Mouse (Mus musculus) heart, adult 11 months (tissue): Measurements from ENCODE around the gene Col15a1.

ENCODE experiments used
- DNase-seq: peaks from one replicate; pipeline ENCODE4 v3.0.0; 2022

The Col15a1 gene

GRCm38 (mm10) chr4:47274911-47275310, 67.0 kb downstream of the Col15a1 start:
- no peak for DNase-seq

GRCm38 (mm10) chr4:47278397-47278796, 70.4 kb downstream of the Col15a1 start:
- no peak for DNase-seq

DNA sequence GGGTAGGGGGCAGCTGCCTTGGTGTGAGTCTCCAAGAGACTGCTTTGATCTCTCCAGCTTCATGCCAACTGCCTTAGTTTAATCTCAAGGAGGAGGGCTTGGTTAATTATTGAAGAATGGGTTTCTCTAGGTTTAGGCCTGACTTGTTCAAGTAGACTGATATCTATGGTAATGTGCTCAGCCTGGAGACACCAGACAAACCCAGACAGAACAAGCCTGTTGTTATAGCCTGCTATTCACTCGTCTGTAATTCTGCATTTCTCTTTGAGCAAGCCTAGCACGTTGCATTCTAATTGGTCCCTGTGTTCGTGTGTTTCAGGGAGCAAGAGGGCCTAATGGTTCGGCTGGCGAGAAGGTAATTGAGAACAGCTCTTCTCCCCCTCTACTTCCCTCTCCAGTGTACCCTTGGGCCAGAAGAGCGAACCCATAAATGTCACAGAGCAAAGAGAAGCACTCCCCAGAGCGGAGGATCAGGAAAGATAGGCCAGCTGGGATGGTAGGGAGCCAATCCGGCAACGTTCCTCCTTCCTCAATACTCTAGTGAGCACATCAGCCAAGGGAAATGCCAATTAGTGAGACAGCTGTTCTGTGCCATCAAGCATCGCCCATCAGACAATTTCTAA, 71.2 kb downstream of the Col15a1 start:
- DNase-seq, result no peak

DNA sequence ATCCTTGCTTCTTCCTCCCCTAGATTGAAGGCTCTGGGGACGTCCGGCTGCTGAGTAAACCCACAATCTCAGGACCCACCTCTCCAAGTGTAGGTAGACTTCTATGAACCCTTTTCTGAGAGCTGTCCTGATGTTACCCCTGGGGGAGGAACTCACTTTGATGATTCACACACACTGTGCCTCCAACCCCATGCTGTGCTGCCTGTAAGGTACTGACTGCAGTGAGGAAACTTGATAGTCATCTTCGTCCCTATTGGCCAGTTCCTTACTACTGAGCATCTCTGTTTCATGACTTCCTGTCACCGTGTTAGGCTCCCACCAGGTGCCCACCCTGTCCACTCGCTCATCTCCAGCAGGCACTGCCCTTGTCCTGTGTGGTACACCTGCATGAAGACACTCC, 72.2 kb downstream of the Col15a1 start:
- no peak for DNase-seq

- no peak for DNase-seq
These were observed 74.1 kb downstream of the Col15a1 start for GRCm38 (mm10) chr4:47281920-47282682.

- no peak for DNase-seq
These were observed 76.3 kb downstream of the Col15a1 start for GRCm38 (mm10) chr4:47284311-47284710.

- peak; percentile 92 for DNase-seq
These were observed 76.9 kb downstream of the Col15a1 start for GRCm38 (mm10) chr4:47284874-47285273.

DNA sequence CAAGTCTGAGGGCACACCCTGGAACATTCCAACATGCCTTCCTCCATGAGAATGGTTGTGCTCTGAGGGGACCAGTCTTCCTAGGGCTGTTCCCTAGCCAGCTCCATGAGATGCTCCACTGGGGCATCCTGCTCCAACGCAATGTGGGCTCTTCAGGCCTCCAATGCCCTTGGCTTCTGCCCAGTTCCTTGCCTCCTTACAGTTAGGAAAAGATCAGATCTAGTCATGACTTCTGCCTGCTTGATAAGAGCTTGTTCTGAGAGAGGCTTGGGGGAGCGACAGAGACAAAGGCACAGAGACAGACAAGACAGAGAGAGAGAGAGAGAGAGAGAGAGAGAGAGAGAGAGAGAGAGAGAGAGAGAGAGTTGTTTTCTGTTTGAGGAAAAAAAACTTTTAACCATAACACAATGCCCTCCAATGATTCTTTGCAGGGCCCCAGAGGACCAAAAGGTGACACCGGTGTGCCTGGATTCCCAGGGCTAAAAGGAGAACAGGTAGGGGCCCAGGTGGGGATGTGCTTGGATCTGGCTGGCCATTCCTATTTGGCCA, 78.7 kb downstream of the Col15a1 start:
- no peak for DNase-seq

GRCm38 (mm10) chr4:47287468-47287867, 79.5 kb downstream of the Col15a1 start:
- DNase-seq, result no peak

DNA sequence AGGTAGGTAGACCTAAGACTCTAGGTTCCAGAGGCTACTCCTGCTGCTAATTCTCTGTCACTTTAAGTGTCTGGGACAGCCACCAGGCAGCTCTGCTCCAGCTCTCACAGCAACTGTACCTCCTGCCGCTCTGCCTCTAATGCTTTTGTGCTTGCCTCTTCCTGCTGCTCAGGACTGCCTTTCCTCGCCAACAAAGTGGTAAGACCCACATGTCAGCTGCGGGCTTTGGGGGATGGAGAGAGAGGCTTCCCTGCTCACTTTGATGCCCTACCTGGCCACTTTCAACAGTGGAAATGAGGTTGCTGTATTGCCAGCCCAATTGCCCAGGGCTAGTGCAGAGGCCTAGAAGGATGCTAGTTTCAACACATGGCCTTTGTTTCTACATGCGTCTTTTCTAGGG, 80.3 kb downstream of the Col15a1 start:
- no peak for DNase-seq

DNA sequence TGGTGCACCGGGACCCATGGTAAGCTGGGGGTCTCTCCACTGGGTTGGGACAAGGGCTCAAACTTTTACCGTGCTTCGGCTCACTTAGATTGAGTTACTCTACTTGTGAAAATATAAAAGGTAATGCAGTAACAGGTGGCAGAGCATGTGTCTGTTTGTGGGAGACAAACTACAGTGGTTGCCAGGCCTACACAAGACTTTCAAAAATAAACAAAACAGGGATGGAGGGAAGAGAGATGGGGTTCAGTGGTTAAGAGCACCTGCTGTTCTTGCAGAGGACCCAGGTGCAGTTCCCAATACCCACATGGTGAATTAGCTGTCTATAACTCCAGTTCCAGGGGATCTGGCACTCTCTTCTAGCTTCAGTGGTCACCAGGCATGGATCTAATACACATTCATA, 81.6 kb downstream of the Col15a1 start:
- no peak for DNase-seq

- no peak for DNase-seq
These were observed 82.5 kb downstream of the Col15a1 start for GRCm38 (mm10) chr4:47290448-47290847.

- DNase-seq, result no peak
These were observed 83.1 kb downstream of the Col15a1 start for GRCm38 (mm10) chr4:47291013-47291412.

GRCm38 (mm10) chr4:47292956-47293355, 85.0 kb downstream of the Col15a1 start:
- peak; percentile 90 for DNase-seq

DNA sequence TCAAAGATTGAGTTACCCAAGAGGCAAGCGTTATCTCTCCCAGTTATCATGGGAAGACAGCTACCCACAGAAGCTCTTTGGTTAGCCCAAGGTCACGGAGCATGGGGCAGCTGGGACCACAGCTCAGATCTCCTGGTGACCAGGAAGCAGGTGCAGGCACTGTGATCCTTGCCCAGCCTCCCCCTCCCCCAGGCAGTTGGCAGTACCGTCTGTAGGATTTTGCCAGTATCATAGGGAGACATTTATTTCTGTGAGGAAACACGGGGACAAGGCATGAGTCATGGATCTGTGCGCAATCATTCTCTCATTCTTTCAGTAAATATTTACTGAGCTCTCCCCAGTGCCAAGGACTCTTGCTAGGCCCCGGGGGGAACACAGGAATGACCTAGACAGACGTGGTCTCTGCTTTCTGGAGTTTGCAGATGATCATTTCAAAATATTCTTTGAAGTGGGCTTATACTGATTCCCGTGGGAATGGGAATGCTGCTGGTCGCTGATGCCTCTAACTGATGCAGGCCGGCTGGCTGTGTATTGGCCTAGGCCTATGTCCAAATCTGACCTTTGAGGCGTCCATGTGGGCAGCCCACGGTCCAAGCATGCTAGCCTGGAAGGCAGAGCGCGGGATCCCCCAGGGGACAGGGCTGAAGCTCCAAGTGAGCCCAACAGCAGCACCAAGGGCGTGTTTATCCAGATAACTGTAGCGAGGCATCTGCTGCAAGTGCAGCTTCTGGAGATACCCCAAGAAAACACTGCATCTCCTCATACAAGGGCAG, 86.0 kb downstream of the Col15a1 start:
- DNase-seq, result peak; percentile 98

DNA sequence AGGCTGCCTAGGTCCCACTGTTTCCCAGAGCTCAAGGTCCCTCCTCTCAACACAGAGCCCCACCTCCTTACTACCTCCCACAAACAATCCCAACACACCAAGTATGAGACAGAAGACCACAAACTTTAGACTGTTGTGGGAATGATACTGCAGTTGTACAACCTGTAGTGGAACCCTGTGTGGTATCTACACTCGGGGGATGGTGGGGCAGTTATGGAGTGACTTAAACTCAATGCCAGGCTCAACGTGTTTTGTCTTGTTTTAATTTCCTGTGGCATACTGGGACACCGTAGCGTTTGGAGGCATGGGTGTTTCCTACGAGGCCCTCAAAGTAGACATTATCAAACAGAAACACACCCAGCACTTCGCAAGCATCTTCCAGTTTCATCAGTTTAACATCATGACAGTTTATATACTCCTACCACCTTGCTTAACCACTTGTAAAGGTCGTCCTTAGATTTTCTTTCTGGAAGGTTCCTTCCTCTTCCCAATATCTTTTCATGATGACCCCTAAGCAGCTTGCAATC, 86.6 kb downstream of the Col15a1 start:
- no peak for DNase-seq

- peak; percentile 98 for DNase-seq
These were observed 87.6 kb downstream of the Col15a1 start for GRCm38 (mm10) chr4:47295547-47295946.

DNA sequence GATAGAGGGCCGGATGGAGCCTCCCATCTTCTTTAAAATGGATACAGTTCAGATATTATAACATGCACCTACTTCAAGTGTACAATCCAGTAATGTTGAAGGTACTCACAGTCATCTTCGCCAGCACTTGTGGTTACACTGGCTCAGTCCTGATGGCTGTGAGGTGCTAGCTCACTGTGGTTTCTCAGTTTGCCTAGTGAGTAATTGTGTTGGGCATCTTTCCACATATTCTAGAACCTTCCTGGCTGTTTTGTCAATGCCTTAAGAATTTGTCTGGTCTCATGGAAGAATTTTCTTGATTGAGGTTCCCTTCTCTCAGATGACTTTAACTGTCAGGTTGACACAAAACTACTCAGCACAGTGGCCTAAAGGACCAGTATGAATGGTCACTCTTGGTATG, 92.7 kb downstream of the Col15a1 start:
- DNase-seq, result no peak

GRCm38 (mm10) chr4:47302610-47303009, 94.6 kb downstream of the Col15a1 start:
- DNase-seq, result no peak

DNA sequence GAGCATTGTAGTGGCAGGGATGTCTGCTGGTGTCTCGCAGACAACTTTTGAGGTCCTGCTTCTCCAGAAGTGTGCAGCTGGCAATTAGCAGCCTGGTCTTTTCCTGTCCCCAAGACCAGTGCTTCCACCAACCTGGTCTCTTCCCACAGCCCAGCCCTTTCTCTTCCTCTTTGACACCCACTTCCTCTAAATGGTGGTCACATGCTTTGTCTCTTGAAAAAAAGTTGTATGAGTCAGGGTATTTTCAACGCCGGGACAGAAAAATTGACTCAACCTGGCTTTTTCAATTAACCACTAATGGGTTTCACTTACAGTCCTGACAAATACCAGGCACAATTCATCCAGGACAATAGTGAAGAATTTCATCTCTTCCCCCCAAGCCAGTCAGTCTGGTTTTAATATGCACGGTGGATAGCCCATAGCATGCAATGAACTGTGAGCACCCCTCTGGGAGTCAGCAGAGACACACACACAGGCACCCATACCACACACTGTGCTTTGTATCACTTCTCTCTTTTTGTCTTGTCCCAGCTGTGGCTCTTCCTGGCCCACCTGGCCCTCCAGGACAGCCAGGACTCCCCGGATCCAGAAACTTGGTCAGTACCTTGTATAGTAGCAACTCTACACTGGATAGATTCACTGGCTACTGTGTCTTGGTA, 95.5 kb downstream of the Col15a1 start:
- DNase-seq, result peak; percentile 95

DNA sequence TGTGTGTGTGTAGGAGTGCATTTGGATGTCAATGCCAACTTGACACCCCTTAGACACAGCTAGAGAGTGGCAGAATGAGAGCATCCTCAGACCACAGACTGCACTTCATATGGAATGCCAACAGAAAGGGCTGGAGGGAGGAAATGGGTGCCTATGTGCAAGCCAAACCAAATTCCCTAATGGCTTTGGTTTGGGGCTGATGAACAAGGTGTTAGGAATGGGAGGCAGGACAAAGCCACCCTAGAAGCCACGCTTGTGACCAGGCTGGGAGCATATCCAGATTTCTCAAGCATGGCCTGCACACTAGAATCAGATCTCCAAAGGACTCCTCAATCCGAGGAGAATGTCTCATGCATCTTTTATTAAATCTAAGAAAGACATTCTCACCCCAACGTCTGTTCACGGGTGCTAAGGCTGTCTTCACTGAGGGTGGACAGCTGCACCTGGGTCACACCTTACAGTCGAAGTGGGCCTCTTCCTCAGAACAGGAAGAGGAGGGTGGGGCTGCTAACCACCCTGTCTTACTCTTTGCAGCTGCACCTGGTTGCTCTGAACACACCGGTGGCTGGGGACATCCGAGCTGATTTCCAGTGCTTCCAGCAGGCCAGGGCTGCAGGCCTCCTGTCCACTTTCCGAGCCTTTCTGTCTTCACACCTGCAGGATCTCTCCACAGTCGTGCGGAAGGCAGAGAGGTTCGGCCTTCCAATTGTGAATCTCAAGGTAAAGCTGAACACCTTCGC, 102.1 kb downstream of the Col15a1 start:
- no peak for DNase-seq

DNA sequence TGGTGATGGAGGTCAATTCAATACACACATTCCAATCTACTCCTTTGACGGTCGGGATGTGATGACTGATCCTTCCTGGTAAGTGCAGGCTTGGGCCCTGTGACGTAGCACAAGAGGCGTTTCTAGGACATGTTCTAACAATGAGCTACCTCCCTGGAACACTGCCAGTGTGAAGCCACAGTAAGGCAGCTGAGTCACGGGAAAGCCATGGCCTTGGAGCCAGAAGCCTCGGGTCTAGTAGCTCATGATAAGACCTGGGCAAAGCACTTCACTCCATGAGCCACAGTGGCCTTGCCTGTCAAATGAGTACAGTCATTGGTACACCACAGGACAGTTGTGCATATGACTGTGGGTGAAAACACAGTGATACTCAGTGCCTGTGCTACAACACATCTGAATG, 102.9 kb downstream of the Col15a1 start:
- DNase-seq, result peak; percentile 97
